Mouse (Mus musculus) embryonic facial prominence, embryonic 12.5 days (tissue): ENCODE measurements around the gene Nit2. TPM values are rescaled to one million over a fixed set of nuclear protein-coding genes. Genes with fewer than 3 reads are reported as not detected.

Source experiments
- ATAC-seq: fragments of 200-750 bp; cut with Nextera tagmentation; 2 replicates; pipeline ENCODE4 v1.8.0; 2017; ENCODE audit not compliant: insufficient number of reproducible peaks, insufficient read depth, low FRiP score, low TSS enrichment
- H3K27ac ChIP-seq: fragments of 300-500 bp; sonication (generic); 2 replicates; pipeline ENCODE4 v1.5.1; 2016; ENCODE audit warnings: mild to moderate bottlenecking
- H3K27me3 ChIP-seq: fragments of 300-500 bp; sonication (generic); 2 replicates; pipeline ENCODE4 v1.6.1; 2016; ENCODE audit warnings: mild to moderate bottlenecking, moderate library complexity
- H3K36me3 ChIP-seq: fragments of 300-500 bp; sonication (generic); 2 replicates; pipeline ENCODE4 v1.6.1; 2016; ENCODE audit warnings: mild to moderate bottlenecking
- H3K4me1 ChIP-seq: fragments of 300-500 bp; sonication (generic); 2 replicates; pipeline ENCODE4 v1.6.1; 2016
- H3K4me2 ChIP-seq: fragments of 300-500 bp; sonication (generic); replicated peaks from 2 replicates; pipeline ENCODE4 v1.6.1; 2016; ENCODE audit warnings: mild to moderate bottlenecking, moderate library complexity
- H3K4me3 ChIP-seq: fragments of 300-500 bp; sonication (generic); 2 replicates; pipeline ENCODE4 v1.5.1; 2016; ENCODE audit warnings: mild to moderate bottlenecking
- H3K9ac ChIP-seq: fragments of 300-500 bp; sonication (generic); 2 replicates; pipeline ENCODE4 v1.6.1; 2016; ENCODE audit warnings: mild to moderate bottlenecking, moderate library complexity
- H3K9me3 ChIP-seq: fragments of 300-500 bp; sonication (generic); 2 replicates; pipeline ENCODE4 v1.6.1; 2016; ENCODE audit warnings: mild to moderate bottlenecking, moderate library complexity
- WGBS: fragments of 180-500 bp; shearing (Covaris S2); methylation state at CpG from one replicate; pipeline ENCODE4 v1.1.7; 2016; 5-methylcytosine and 5-hydroxymethylcytosine counted together
- polyA plus RNA-seq: library from polyadenylated mRNA; unstranded; fragments of >200 nt; fragmentation: Nextera tagmentation; extraction: Ambion mirVana; gene quantifications from 2 replicates; pipeline ENCODE4 v1.2.1, GENCODE M21; 2016

The Nit2 gene
- polyA plus RNA-seq, 1 experiment from 2014 or later: 77.7 TPM

GRCm38 (mm10) chr16:57159835-57160234, 7.3 kb downstream of the Nit2 start:
- Histone ChIP-seq H3K4me2 (no peak overlapping the region), H3K36me3 (peaks cover 42% of the 10 kb centered on the region), H3K9ac (no peak overlapping the region), H3K9me3 (no peaks in the 10 kb centered on the region), H3K27ac (no peak overlapping the region), H3K4me3 (no peak overlapping the region), H3K27me3 (no peaks in the 10 kb centered on the region), H3K4me1 (no peaks in the 10 kb centered on the region)
- ATAC-seq: no peak
- WGBS: 73% methylated on average over 7 of the region's 7 CpGs

GRCm38 (mm10) chr16:57157728-57158127, 9.4 kb downstream of the Nit2 start:
- Histone ChIP-seq H3K27ac (no peak overlapping the region), H3K36me3 (peaks cover 48% of the 10 kb centered on the region), H3K4me1 (no peaks in the 10 kb centered on the region), H3K27me3 (no peaks in the 10 kb centered on the region), H3K9me3 (no peaks in the 10 kb centered on the region), H3K9ac (no peak overlapping the region), H3K4me2 (no peak overlapping the region), H3K4me3 (no peak overlapping the region)
- ATAC-seq: no peak
- WGBS: 84% methylated on average over 4 of the region's 4 CpGs

GRCm38 (mm10) chr16:57157076-57157475, 10.1 kb downstream of the Nit2 start:
- H3K36me3 ChIP-seq: peaks cover 51% of the 10 kb centered on the region
- no peaks in the 10 kb centered on the region for H3K27me3 ChIP-seq
- no peak overlapping the region for H3K4me3 ChIP-seq
- no peak for ATAC-seq
- 86% methylated on average over 4 of the region's 4 CpGs for WGBS
- H3K27ac ChIP-seq: no peak overlapping the region
- H3K9me3 ChIP-seq: no peaks in the 10 kb centered on the region
- no peaks in the 10 kb centered on the region for H3K4me1 ChIP-seq
- no peak overlapping the region for H3K4me2 ChIP-seq
- H3K9ac ChIP-seq: no peak overlapping the region

GRCm38 (mm10) chr16:57155899-57156298, 11.2 kb downstream of the Nit2 start:
- ATAC-seq: no peak
- Histone ChIP-seq H3K36me3 (peaks cover 47% of the 10 kb centered on the region), H3K4me2 (no peak overlapping the region), H3K9ac (no peak overlapping the region), H3K9me3 (no peaks in the 10 kb centered on the region), H3K27me3 (no peaks in the 10 kb centered on the region), H3K4me3 (no peak overlapping the region), H3K4me1 (no peaks in the 10 kb centered on the region), H3K27ac (no peak overlapping the region)

- no peak overlapping the region for H3K27ac ChIP-seq
- H3K27me3 ChIP-seq: no peaks in the 10 kb centered on the region
- H3K4me1 ChIP-seq: no peaks in the 10 kb centered on the region
- no peaks in the 10 kb centered on the region for H3K9me3 ChIP-seq
- H3K9ac ChIP-seq: no peak overlapping the region
- H3K4me2 ChIP-seq: no peak overlapping the region
- H3K4me3 ChIP-seq: no peak overlapping the region
- peaks cover 49% of the 10 kb centered on the region for H3K36me3 ChIP-seq
- 96% methylated on average over 4 of the region's 4 CpGs for WGBS
- no peak for ATAC-seq
These were observed 15.7 kb downstream of the Nit2 start for GRCm38 (mm10) chr16:57151437-57151836.

GRCm38 (mm10) chr16:57144741-57145140, 22.4 kb downstream of the Nit2 start:
- peaks cover 46% of the 10 kb centered on the region for H3K36me3 ChIP-seq
- no peaks in the 10 kb centered on the region for H3K27me3 ChIP-seq
- H3K4me2 ChIP-seq: no peak overlapping the region
- no peak overlapping the region for H3K9ac ChIP-seq
- H3K27ac ChIP-seq: no peak overlapping the region
- ATAC-seq: no peak
- WGBS: 90% methylated on average over 5 of the region's 5 CpGs
- no peaks in the 10 kb centered on the region for H3K4me1 ChIP-seq
- H3K4me3 ChIP-seq: no peak overlapping the region
- H3K9me3 ChIP-seq: no peaks in the 10 kb centered on the region

GRCm38 (mm10) chr16:57133611-57134010, 33.5 kb downstream of the Nit2 start:
- H3K4me3 ChIP-seq: no peak overlapping the region
- no peak for ATAC-seq
- whole genome bisulfite sequencing: 88% methylated on average over 6 of the region's 6 CpGs
- H3K36me3 ChIP-seq: peaks cover 27% of the 10 kb centered on the region
- no peak overlapping the region for H3K9ac ChIP-seq
- no peak overlapping the region for H3K27ac ChIP-seq
- H3K4me1 ChIP-seq: no peaks in the 10 kb centered on the region
- H3K9me3 ChIP-seq: no peaks in the 10 kb centered on the region
- H3K27me3 ChIP-seq: no peaks in the 10 kb centered on the region
- H3K4me2 ChIP-seq: no peak overlapping the region

GRCm38 (mm10) chr16:57132326-57132725, 34.8 kb downstream of the Nit2 start:
- 93% methylated on average over 1 of the region's 1 CpGs for WGBS
- ATAC-seq: no peak
- Histone ChIP-seq H3K9ac (no peak overlapping the region), H3K4me3 (no peak overlapping the region), H3K27me3 (no peaks in the 10 kb centered on the region), H3K36me3 (peaks cover 21% of the 10 kb centered on the region), H3K9me3 (no peaks in the 10 kb centered on the region), H3K27ac (no peak overlapping the region), H3K4me1 (no peaks in the 10 kb centered on the region), H3K4me2 (no peak overlapping the region)

- WGBS: 80% methylated on average over 4 of the region's 4 CpGs
- H3K36me3 ChIP-seq: peaks cover 18% of the 10 kb centered on the region
- H3K4me2 ChIP-seq: no peak overlapping the region
- no peak overlapping the region for H3K4me3 ChIP-seq
- H3K9me3 ChIP-seq: no peaks in the 10 kb centered on the region
- no peak overlapping the region for H3K9ac ChIP-seq
- no peak for ATAC-seq
- no peaks in the 10 kb centered on the region for H3K27me3 ChIP-seq
- H3K27ac ChIP-seq: no peak overlapping the region
- H3K4me1 ChIP-seq: no peaks in the 10 kb centered on the region
These were observed 35.6 kb downstream of the Nit2 start for GRCm38 (mm10) chr16:57131544-57131943.

- Histone ChIP-seq H3K36me3 (peaks cover 14% of the 10 kb centered on the region), H3K4me2 (no peak overlapping the region), H3K9ac (no peak overlapping the region), H3K4me3 (no peak overlapping the region), H3K4me1 (0 out of 2 replicates have a peak, but pooled peaks cover 3% of the 10 kb centered on the region), H3K27ac (no peak overlapping the region), H3K27me3 (no peaks in the 10 kb centered on the region), H3K9me3 (no peaks in the 10 kb centered on the region)
- ATAC-seq: no peak
- WGBS: 83% methylated on average over 3 of the region's 3 CpGs
These were observed 36.3 kb downstream of the Nit2 start for GRCm38 (mm10) chr16:57130752-57131400.

- Histone ChIP-seq H3K9ac (no peak overlapping the region), H3K4me3 (no peak overlapping the region), H3K27ac (no peak overlapping the region), H3K9me3 (no peaks in the 10 kb centered on the region), H3K36me3 (no peaks in the 10 kb centered on the region), H3K4me2 (no peak overlapping the region), H3K27me3 (no peaks in the 10 kb centered on the region), H3K4me1 (peaks cover 14% of the 10 kb centered on the region)
- WGBS: 84% methylated on average over 2 of the region's 2 CpGs
- no peak for ATAC-seq
These were observed 39.3 kb downstream of the Nit2 start for GRCm38 (mm10) chr16:57127825-57128224.

GRCm38 (mm10) chr16:57126268-57126667, 40.9 kb downstream of the Nit2 start:
- H3K9ac ChIP-seq: no peak overlapping the region
- H3K27me3 ChIP-seq: no peaks in the 10 kb centered on the region
- WGBS: 48% methylated on average over 4 of the region's 4 CpGs
- no peak overlapping the region for H3K27ac ChIP-seq
- H3K9me3 ChIP-seq: no peaks in the 10 kb centered on the region
- no peak for ATAC-seq
- H3K4me1 ChIP-seq: peaks cover 19% of the 10 kb centered on the region
- no peaks in the 10 kb centered on the region for H3K36me3 ChIP-seq
- H3K4me2 ChIP-seq: no peak overlapping the region
- no peak overlapping the region for H3K4me3 ChIP-seq
